Mouse (Mus musculus) ES-Bruce4 (cell line): ENCODE measurements around the gene Slc16a14. TPM values are rescaled to one million over a fixed set of nuclear protein-coding genes. Genes with fewer than 3 reads are reported as not detected.
A peak's percentile ranks its signal among the peaks of the same experiment; 100 is the strongest.

Experiments used
- H3K27ac ChIP-seq: 2 replicates; pipeline ENCODE4 v1.5.1; 2012; ENCODE audit warnings: low read length, inconsistent platforms; ENCODE audit not compliant: insufficient read depth
- H3K27me3 ChIP-seq: 2 replicates; pipeline ENCODE4 v1.6.1; 2012; ENCODE audit warnings: mild to moderate bottlenecking, low read length, inconsistent platforms; ENCODE audit not compliant: control insufficient read depth, poor library complexity, insufficient read depth, severe bottlenecking
- H3K36me3 ChIP-seq: 2 replicates; pipeline ENCODE4 v1.6.1; 2012; ENCODE audit warnings: inconsistent platforms, mild to moderate bottlenecking, low read length, moderate library complexity; ENCODE audit not compliant: control insufficient read depth, poor library complexity, insufficient read depth, severe bottlenecking
- H3K4me1 ChIP-seq: one replicate; pipeline ENCODE4 v1.8.1; 2011; ENCODE audit warnings: low read length; ENCODE audit not compliant: control insufficient read depth, insufficient read depth
- H3K4me3 ChIP-seq: 2 replicates; pipeline ENCODE4 v1.5.1; 2011; ENCODE audit warnings: low read depth, mild to moderate bottlenecking, low read length
- H3K9ac ChIP-seq: 2 replicates; pipeline ENCODE4 v1.6.1; 2012; ENCODE audit warnings: low read depth, mild to moderate bottlenecking, inconsistent platforms; ENCODE audit not compliant: poor library complexity, severe bottlenecking
- H3K9me3 ChIP-seq: replicated peaks from 2 replicates; pipeline ENCODE4 v1.6.1; 2012; ENCODE audit warnings: mild to moderate bottlenecking, low read length, inconsistent platforms; ENCODE audit not compliant: control insufficient read depth, poor library complexity, insufficient read depth, severe bottlenecking
- CTCF ChIP-seq: IDR thresholded peaks from one replicate; pipeline ENCODE4 v1.8.1; 2011; ENCODE audit warnings: low read depth, low read length
- EP300 ChIP-seq: IDR thresholded peaks from 2 replicates; pipeline ENCODE4 v1.6.1; 2011; ENCODE audit warnings: low read depth, low read length; ENCODE audit not compliant: insufficient read depth
- POLR2A ChIP-seq: IDR thresholded peaks from one replicate; pipeline ENCODE4 v1.8.1; 2011; ENCODE audit warnings: low read length; ENCODE audit not compliant: insufficient read depth
- polyA plus RNA-seq: library from polyadenylated mRNA; stranded (reverse); fragments of >200 nt; gene quantifications from 2 replicates; pipeline ENCODE4 v1.2.4, GENCODE M21; 2011; ENCODE audit warnings: low read depth; ENCODE audit not compliant: missing spikeins, insufficient read depth, insufficient read length

The Slc16a14 gene
- polyA plus RNA-seq, 1 experiment, result 0.54 TPM

DNA sequence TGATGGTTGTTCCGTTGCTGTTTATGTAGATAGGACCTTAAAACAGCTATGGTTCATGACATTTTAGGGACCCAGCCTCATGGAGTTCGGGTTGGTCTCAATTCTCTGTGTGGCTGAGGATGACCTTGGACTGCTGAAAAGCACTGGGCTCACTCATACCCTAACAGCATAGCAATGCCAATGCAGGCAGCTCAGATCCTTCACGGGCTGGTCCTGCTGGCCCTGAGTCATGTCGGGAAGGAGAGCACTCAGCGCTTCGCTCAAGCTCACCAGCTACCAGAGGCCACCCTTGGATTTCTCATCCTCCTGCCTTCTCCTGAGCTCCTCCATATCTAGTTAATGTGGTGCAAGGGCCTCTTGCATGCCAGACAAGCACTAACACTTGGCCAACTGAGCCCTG is 35.8 kb downstream of the Slc16a14 start:
- no peak overlapping the region for H3K9ac ChIP-seq
- 0 out of 2 replicates have a peak, but pooled peaks cover 4% of the 10 kb centered on the region for H3K9me3 ChIP-seq
- no peaks in the 10 kb centered on the region for H3K36me3 ChIP-seq
- no peak for TF ChIP-seq POLR2A
- no peaks in the 10 kb centered on the region for H3K27me3 ChIP-seq
- no peak overlapping the region for H3K27ac ChIP-seq
- H3K4me3 ChIP-seq, result no peak overlapping the region
- no peaks in the 10 kb centered on the region for H3K4me1 ChIP-seq

DNA sequence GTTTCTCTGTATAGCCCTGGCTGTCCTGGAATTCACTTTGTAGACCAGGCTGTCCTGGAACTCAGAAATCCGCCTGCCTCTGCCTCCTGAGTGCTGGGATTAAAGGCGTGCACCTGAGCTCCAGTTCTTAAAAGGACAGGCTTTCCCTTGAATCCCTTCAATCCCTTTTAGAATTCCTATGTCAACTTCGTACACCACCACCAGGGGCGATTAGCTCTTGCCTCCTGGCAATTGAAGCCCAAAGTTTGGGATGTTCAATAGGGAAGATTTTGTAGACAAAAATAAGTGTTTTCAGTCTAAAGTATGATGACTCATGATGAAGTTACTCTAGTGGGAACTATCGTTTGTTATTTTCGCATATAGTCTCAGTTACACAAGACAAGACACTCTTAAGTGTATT is 37.6 kb downstream of the Slc16a14 start:
- H3K9me3 ChIP-seq, result 0 out of 2 replicates have a peak, but pooled peaks cover 4% of the 10 kb centered on the region
- H3K27ac ChIP-seq, result no peak overlapping the region
- H3K9ac ChIP-seq, result no peak overlapping the region
- TF ChIP-seq CTCF, result no peak
- TF ChIP-seq EP300, result no peak
- no peak for TF ChIP-seq POLR2A
- H3K4me3 ChIP-seq, result no peak overlapping the region
- no peaks in the 10 kb centered on the region for H3K36me3 ChIP-seq
- no peaks in the 10 kb centered on the region for H3K27me3 ChIP-seq
- no peaks in the 10 kb centered on the region for H3K4me1 ChIP-seq

- Histone ChIP-seq H3K27ac (peak overlapping the region; percentile 90), H3K27me3 (no peaks in the 10 kb centered on the region), H3K9me3 (0 out of 2 replicates have a peak, but pooled peaks cover 4% of the 10 kb centered on the region), H3K36me3 (no peaks in the 10 kb centered on the region), H3K4me1 (peaks cover 5% of the 10 kb centered on the region), H3K9ac (0 out of 2 replicates have a peak overlapping the region, but pooled peaks have one; percentile 39), H3K4me3 (peak overlapping the region; percentile 38; the same call in 1 of the 2 replicates)
- TF ChIP-seq POLR2A (peak; percentile 59), CTCF (no peak)
Observed at GRCm38 (mm10) chr1:84891746-84892145, 43.2 kb downstream of the Slc16a14 start.

DNA sequence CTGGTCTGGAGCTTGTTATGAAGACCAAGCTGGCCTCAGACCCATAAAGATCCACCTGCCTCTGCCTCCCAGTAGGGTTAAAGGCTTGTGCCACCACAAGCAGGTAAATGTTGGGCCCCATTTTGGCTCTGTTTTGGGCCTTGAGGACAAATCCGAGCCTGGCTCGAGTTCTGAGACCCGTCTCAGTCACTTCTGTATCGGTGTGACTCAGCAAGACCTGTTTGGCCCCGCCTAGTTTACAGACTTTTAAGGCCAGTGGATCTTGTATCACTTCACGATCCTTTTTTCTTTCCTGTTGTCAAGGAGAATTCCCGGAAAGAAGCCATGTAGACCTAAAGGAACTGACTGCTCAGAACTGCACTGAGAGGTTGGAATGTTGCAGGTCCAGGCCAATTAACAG is 44.4 kb downstream of the Slc16a14 start:
- Histone ChIP-seq H3K9me3 (no peaks in the 10 kb centered on the region), H3K4me1 (peaks cover 5% of the 10 kb centered on the region), H3K27ac (peak overlapping the region; percentile 98), H3K36me3 (no peaks in the 10 kb centered on the region), H3K4me3 (no peak overlapping the region), H3K27me3 (no peaks in the 10 kb centered on the region), H3K9ac (peak overlapping the region; percentile 39)
- 0 out of 2 replicates have a peak, but pooled peaks have one; percentile 53 for TF ChIP-seq EP300
- no peak for TF ChIP-seq POLR2A

GRCm38 (mm10) chr1:84890005-84890393 is 44.9 kb downstream of the Slc16a14 start:
- TF ChIP-seq CTCF (no peak), EP300 (peak; percentile 77; the same call in 1 of the 2 replicates)
- Histone ChIP-seq H3K36me3 (no peaks in the 10 kb centered on the region), H3K9ac (peak overlapping the region; percentile 39), H3K27ac (peak overlapping the region; percentile 98), H3K27me3 (no peaks in the 10 kb centered on the region), H3K4me3 (no peak overlapping the region), H3K4me1 (peaks cover 5% of the 10 kb centered on the region), H3K9me3 (no peaks in the 10 kb centered on the region)

DNA sequence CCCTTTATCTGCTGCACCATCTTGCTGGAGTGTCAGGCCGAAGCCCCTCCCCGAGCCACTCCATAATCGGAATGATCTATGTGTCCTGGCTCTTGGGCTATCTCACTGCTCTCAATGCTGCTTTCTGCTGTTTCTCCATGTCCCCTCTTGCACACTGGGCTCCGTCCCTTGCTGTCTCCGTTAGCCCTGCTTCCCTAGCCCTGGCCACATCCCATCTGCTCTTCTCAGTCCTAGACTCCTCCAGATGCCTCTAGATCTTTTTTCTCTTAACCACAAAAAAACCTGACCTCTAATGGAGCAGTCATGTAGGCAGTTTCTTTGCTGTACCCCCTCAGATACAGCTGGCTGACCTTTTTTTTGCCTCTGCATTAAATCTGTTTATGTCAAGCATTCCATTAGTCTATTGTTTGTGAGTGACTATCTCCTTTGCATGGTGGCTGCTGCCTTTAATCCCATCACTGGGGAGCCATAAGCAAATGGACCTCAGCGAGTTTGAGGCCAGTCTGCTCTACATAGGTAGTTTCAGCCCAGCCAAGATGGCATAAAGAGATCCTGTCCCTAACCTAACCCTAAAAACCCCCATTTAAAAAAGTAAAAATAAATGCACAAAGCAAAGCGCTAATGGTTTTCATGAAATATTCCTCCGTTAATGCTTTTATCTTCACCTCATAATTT is 45.5 kb downstream of the Slc16a14 start:
- 0 out of 2 replicates have a peak overlapping the region, but pooled peaks have one; percentile 18 for H3K9ac ChIP-seq
- TF ChIP-seq CTCF (no peak), POLR2A (no peak), EP300 (no peak)
- peak overlapping the region; percentile 98 for H3K27ac ChIP-seq
- H3K4me3 ChIP-seq, result no peak overlapping the region
- H3K9me3 ChIP-seq, result no peaks in the 10 kb centered on the region
- peaks cover 5% of the 10 kb centered on the region for H3K4me1 ChIP-seq
- H3K27me3 ChIP-seq, result no peaks in the 10 kb centered on the region
- H3K36me3 ChIP-seq, result no peaks in the 10 kb centered on the region
